Mouse (Mus musculus) thymus, postnatal 10 days (tissue): ENCODE results near the gene Tomm40.
"Not testable (repeated sequence)": the region's sequence is repeated elsewhere in the genome, so short reads cannot be mapped to it uniquely, and the experiment has no call there.

Experiments used
- DNase-seq, 2 experiments: peaks; one replicate each; pipeline ENCODE4 v3.0.0; 2021; ENCODE audit warnings: low spot score in 2 of 2

The Tomm40 gene

GRCm38 (mm10) chr7:19686927-19687583 is 28.2 kb downstream of the Tomm40 start:
- not testable (repeated sequence) for DNase-seq

- DNase-seq, result no peak
These were observed 28.7 kb downstream of the Tomm40 start for GRCm38 (mm10) chr7:19686521-19686920.

- no peak for DNase-seq
These were observed 29.9 kb downstream of the Tomm40 start for GRCm38 (mm10) chr7:19685374-19685773.

- DNase-seq, result no peak
These were observed 31.5 kb downstream of the Tomm40 start for GRCm38 (mm10) chr7:19683771-19684201.

GRCm38 (mm10) chr7:19682979-19683378 is 32.3 kb downstream of the Tomm40 start:
- no peak for DNase-seq

GRCm38 (mm10) chr7:19681202-19681694 is 34.0 kb downstream of the Tomm40 start, which contains the start of the genes Gm44805 and Apoc4:
Gene Gm44805 (minus strand): TSS chr7:19681423.
Gene Apoc4 (minus strand): TSS chr7:19681479.
- DNase-seq, result no peak

GRCm38 (mm10) chr7:19680702-19681101 is 34.5 kb downstream of the Tomm40 start:
- DNase-seq, result no peak

GRCm38 (mm10) chr7:19678901-19679300 is 36.3 kb downstream of the Tomm40 start:
- DNase-seq, result no peak

GRCm38 (mm10) chr7:19677872-19678271 is 37.4 kb downstream of the Tomm40 start, which contains the start of gene Apoc2:
Gene Apoc2 (minus strand): TSS chr7:19677941.
- no peak for DNase-seq

- DNase-seq, result no peak
These were observed 38.6 kb downstream of the Tomm40 start for GRCm38 (mm10) chr7:19676662-19677061.

GRCm38 (mm10) chr7:19675824-19676223 is 39.4 kb downstream of the Tomm40 start:
- no peak for DNase-seq

- DNase-seq, result no peak
These were observed 42.0 kb downstream of the Tomm40 start for GRCm38 (mm10) chr7:19673083-19673699.

GRCm38 (mm10) chr7:19671511-19671910 is 43.7 kb downstream of the Tomm40 start:
- DNase-seq, result no peak

- DNase-seq, result peak; percentile 83 to 94
These were observed 46.1 kb downstream of the Tomm40 start for GRCm38 (mm10) chr7:19668947-19669721.

- DNase-seq, result no peak
These were observed 47.8 kb downstream of the Tomm40 start for GRCm38 (mm10) chr7:19667434-19667833.

GRCm38 (mm10) chr7:19666750-19667149 is 48.5 kb downstream of the Tomm40 start:
- DNase-seq, result no peak

GRCm38 (mm10) chr7:19664955-19665841 is 50.0 kb downstream of the Tomm40 start, which contains the start of gene Clptm1:
Gene Clptm1 (minus strand): TSS chr7:19665033.
- DNase-seq, result peak; percentile 95 to 97

- DNase-seq, result no peak
These were observed 50.7 kb downstream of the Tomm40 start for GRCm38 (mm10) chr7:19664455-19664954.

GRCm38 (mm10) chr7:19663940-19664339 is 51.3 kb downstream of the Tomm40 start:
- peak; percentile 6 to 16 for DNase-seq

- no peak for DNase-seq
These were observed 62.6 kb downstream of the Tomm40 start for GRCm38 (mm10) chr7:19652614-19653013.
